Mouse (Mus musculus) CH12.LX (cell line): ENCODE results near the gene Entpd8. TPM values are rescaled to one million over a fixed set of nuclear protein-coding genes. Genes with fewer than 3 reads are reported as not detected.

Experiments used
- DNase-seq: peaks from one replicate; pipeline ENCODE4 v3.0.0-alpha.2; 2013; ENCODE audit errors: extremely low read depth
- H3K27ac ChIP-seq: 2 replicates; pipeline ENCODE4 v1.5.1; 2012; ENCODE audit warnings: low read depth, mild to moderate bottlenecking, control low read depth, moderate library complexity; ENCODE audit not compliant: insufficient read depth
- H3K27me3 ChIP-seq: replicated peaks from 2 replicates; pipeline ENCODE3; 2012; ENCODE audit warnings: inconsistent platforms
- H3K36me3 ChIP-seq, 2 experiments: replicated peaks in 1 of 2; 2 replicates each; pipeline versions ENCODE3 to v1.6.1; 2012; ENCODE audit warnings: inconsistent platforms in 1 of 2, low read length in 1 of 2, mild to moderate bottlenecking in 1 of 2, mixed read lengths in 1 of 2, moderate library complexity in 1 of 2; ENCODE audit not compliant: control insufficient read depth in 1 of 2, insufficient read depth in 1 of 2
- H3K4me1 ChIP-seq, 2 experiments: 2 replicates each; pipeline ENCODE4 v1.6.1; 2012; ENCODE audit warnings: inconsistent platforms in 1 of 2, moderate library complexity in 1 of 2; ENCODE audit not compliant: insufficient read depth in 2 of 2, control insufficient read depth in 1 of 2
- H3K4me2 ChIP-seq: 2 replicates; pipeline ENCODE4 v1.6.1; 2012; ENCODE audit warnings: low read depth, mild to moderate bottlenecking, control low read depth; ENCODE audit not compliant: poor library complexity, insufficient read depth, severe bottlenecking
- H3K4me3 ChIP-seq, 3 experiments: fragments of 150-350 bp in 1 of 3; sonication (generic) in 1 of 3; replicated peaks in 1 of 3; 2 replicates each; pipeline versions ENCODE3 to v1.5.1; 2011 to 2012; ENCODE audit warnings: low read depth in 2 of 3, low read length in 2 of 3, mild to moderate bottlenecking in 2 of 3, moderate library complexity in 2 of 3, control low read depth in 1 of 3, improper control_type of control experiment in 1 of 3, inconsistent platforms in 1 of 3, mixed read lengths in 1 of 3; ENCODE audit not compliant: poor library complexity in 1 of 3
- H3K79me2 ChIP-seq: replicated peaks from 2 replicates; pipeline ENCODE4 v1.6.1; 2012; ENCODE audit warnings: mild to moderate bottlenecking, moderate library complexity; ENCODE audit not compliant: control insufficient read depth, poor library complexity, insufficient read depth, severe bottlenecking; ENCODE audit errors: extremely low read depth
- H3K9ac ChIP-seq: 2 replicates; pipeline ENCODE4 v1.6.1; 2012; ENCODE audit warnings: low read depth, mild to moderate bottlenecking, control low read depth, moderate library complexity; ENCODE audit not compliant: insufficient read depth
- H3K9me3 ChIP-seq: replicated peaks from 2 replicates; pipeline ENCODE3; 2012; ENCODE audit warnings: low read length, inconsistent platforms, mixed read lengths
- CHD2 ChIP-seq: IDR thresholded peaks from 2 replicates; pipeline ENCODE4 v1.6.1; 2011; ENCODE audit warnings: low read length, improper control_type of control experiment
- CTCF ChIP-seq, 2 experiments: IDR thresholded peaks in 1 of 2; conservative IDR thresholded peaks in 1 of 2; 2 replicates each; pipeline ENCODE4 v1.5.1; 2011 to 2012; ENCODE audit warnings: low read depth in 2 of 2, low read length in 2 of 2, improper control_type of control experiment in 1 of 2, inconsistent platforms in 1 of 2, mild to moderate bottlenecking in 1 of 2, moderate library complexity in 1 of 2
- ELF1 ChIP-seq: IDR thresholded peaks from 2 replicates; pipeline ENCODE4 v1.6.1; 2014; ENCODE audit warnings: low read depth, mild to moderate bottlenecking, inconsistent platforms, low read length, improper control_type of control experiment
- EP300 ChIP-seq: IDR thresholded peaks from 2 replicates; pipeline ENCODE4 v1.6.1; 2011; ENCODE audit warnings: low read length, improper control_type of control experiment
- ETS1 ChIP-seq: conservative IDR thresholded peaks from 2 replicates; pipeline ENCODE4 v1.6.1; 2012; ENCODE audit warnings: low read depth, mild to moderate bottlenecking, inconsistent platforms, low read length, improper control_type of control experiment, moderate library complexity
- HCFC1 ChIP-seq: IDR thresholded peaks from 2 replicates; pipeline ENCODE4 v1.6.1; 2012; ENCODE audit warnings: low read depth, mild to moderate bottlenecking, inconsistent platforms, low read length, improper control_type of control experiment
- IRF4 ChIP-seq: IDR thresholded peaks from 2 replicates; pipeline ENCODE4 v1.6.1; 2014; ENCODE audit warnings: low read depth, mild to moderate bottlenecking, inconsistent platforms, low read length, improper control_type of control experiment
- JUND ChIP-seq: conservative IDR thresholded peaks from 2 replicates; pipeline ENCODE4 v1.6.1; 2011; ENCODE audit warnings: low read depth, low read length, improper control_type of control experiment
- KAT2A ChIP-seq: IDR thresholded peaks from 2 replicates; pipeline ENCODE4 v1.6.1; 2012; ENCODE audit warnings: low read length, improper control_type of control experiment, inconsistent platforms; ENCODE audit not compliant: insufficient replicate concordance
- MEF2A ChIP-seq: IDR thresholded peaks from 2 replicates; pipeline ENCODE4 v1.6.1; 2014; ENCODE audit warnings: low read depth, mild to moderate bottlenecking, inconsistent platforms, low read length, improper control_type of control experiment, borderline replicate concordance
- NELFE ChIP-seq: IDR thresholded peaks from 2 replicates; pipeline ENCODE4 v1.6.1; 2011; ENCODE audit warnings: low read depth, low read length, improper control_type of control experiment
- NRF1 ChIP-seq: IDR thresholded peaks from 2 replicates; pipeline ENCODE4 v1.6.1; 2014; ENCODE audit warnings: low read depth, mild to moderate bottlenecking, inconsistent platforms, low read length, improper control_type of control experiment, moderate library complexity
- PAX5 ChIP-seq: IDR thresholded peaks from 2 replicates; pipeline ENCODE4 v1.6.1; 2012; ENCODE audit warnings: low read length, inconsistent platforms, mixed read lengths
- POLR2A ChIP-seq: IDR thresholded peaks from 2 replicates; pipeline ENCODE4 v1.6.1; 2011; ENCODE audit warnings: low read depth, mild to moderate bottlenecking, improper control_type of control experiment, low read length
- POLR2AphosphoS2 ChIP-seq: IDR thresholded peaks from 2 replicates; pipeline ENCODE4 v1.6.1; 2011; ENCODE audit warnings: low read depth, low read length, improper control_type of control experiment
- RAD21 ChIP-seq: IDR thresholded peaks from 2 replicates; pipeline ENCODE4 v1.6.1; 2011; ENCODE audit warnings: low read depth, mild to moderate bottlenecking, low read length, improper control_type of control experiment, moderate library complexity
- RCOR1 ChIP-seq: conservative IDR thresholded peaks from 2 replicates; pipeline ENCODE4 v1.6.1; 2012; ENCODE audit warnings: low read depth, mild to moderate bottlenecking, inconsistent platforms, low read length, improper control_type of control experiment
- SIN3A ChIP-seq: IDR thresholded peaks from 2 replicates; pipeline ENCODE4 v1.6.1; 2012; ENCODE audit warnings: low read length, improper control_type of control experiment, inconsistent platforms
- TBP ChIP-seq: conservative IDR thresholded peaks from 2 replicates; pipeline ENCODE4 v1.6.1; 2011; ENCODE audit warnings: low read depth, low read length, improper control_type of control experiment
- TCF12 ChIP-seq: IDR thresholded peaks from 2 replicates; pipeline ENCODE4 v1.6.1; 2014; ENCODE audit warnings: low read depth, mild to moderate bottlenecking, inconsistent platforms, low read length, improper control_type of control experiment
- UBTF ChIP-seq: IDR thresholded peaks from 2 replicates; pipeline ENCODE4 v1.6.1; 2012; ENCODE audit warnings: low read depth, mild to moderate bottlenecking, inconsistent platforms, low read length, improper control_type of control experiment, moderate library complexity
- USF2 ChIP-seq: conservative IDR thresholded peaks from 2 replicates; pipeline ENCODE4 v1.6.1; 2011; ENCODE audit warnings: low read depth, low read length, improper control_type of control experiment
- ZMIZ1 ChIP-seq: IDR thresholded peaks from 2 replicates; pipeline ENCODE4 v1.6.1; 2012; ENCODE audit warnings: low read depth, mild to moderate bottlenecking, inconsistent platforms, low read length, improper control_type of control experiment
- ZNF384 ChIP-seq: IDR thresholded peaks from 2 replicates; pipeline ENCODE4 v1.6.1; 2012; ENCODE audit warnings: low read depth, low read length, improper control_type of control experiment, inconsistent platforms
- dilution Hi-C: fragments of 300-500 bp; cut with MboI; formaldehyde crosslinking; loops from 2 replicates; pipeline ENCODE4 v1.14.3; 2020; ENCODE audit warnings: low sequenced_read_pairs; ENCODE audit not compliant: extremely low pct_unique_long_range_greater_than_20kb, extremely low pct_ligation_motif_present
- in situ Hi-C: fragments of 300-500 bp; cut with MboI; formaldehyde crosslinking; loops from 3 replicates; pipeline ENCODE4 v1.14.3; 2019; ENCODE audit warnings: low sequenced_read_pairs, low pct_ligation_motif_present, low pct_unique_long_range_greater_than_20kb, mixed read lengths
- polyA plus RNA-seq: library from polyadenylated mRNA; unstranded; fragments of >175 nt; gene quantifications from 2 replicates; pipeline ENCODE4 v1.2.1, GENCODE M21; 2012; ENCODE audit warnings: low read depth; ENCODE audit not compliant: insufficient read length
- total RNA-seq, 2 experiments: library from RNA; depleted of rRNA; stranded (reverse); fragments of 300-350 nt in 1 of 2; fragments of >200 nt in 1 of 2; gene quantifications; 2 replicates each; pipeline ENCODE4 v1.2.3; 2012 to 2014

Entpd8 gene
- total and polyA plus RNA-seq, 3 experiments: not detected

- Histone ChIP-seq H3K4me3 (no peak overlapping the region), H3K79me2 (no peaks in the 10 kb centered on the region), H3K9ac (no peak overlapping the region), H3K4me1 (peaks cover 21 to 31% of the 10 kb centered on the region in 2 experiments), H3K27me3 (no peaks in the 10 kb centered on the region), H3K27ac (no peak overlapping the region), H3K36me3 (peaks cover 0 to 1% of the 10 kb centered on the region in 2 experiments), H3K4me2 (no peak overlapping the region), H3K9me3 (no peaks in the 10 kb centered on the region)
- DNase-seq: no peak
- TF ChIP-seq TBP (no peak), UBTF (no peak), KAT2A (no peak), ETS1 (no peak), MEF2A (no peak), IRF4 (no peak), RCOR1 (no peak), POLR2AphosphoS2 (no peak), PAX5 (no peak), POLR2A (no peak), EP300 (no peak), NRF1 (no peak), NELFE (no peak), ZNF384 (no peak), JUND (no peak), SIN3A (no peak)
- dilution Hi-C loops: no loop called here
- in situ Hi-C loops: no loop called here
These were observed 31.2 kb downstream of the Entpd8 start for GRCm38 (mm10) chr2:25111184-25111791.

GRCm38 (mm10) chr2:25114308-25114707 lies 34.2 kb downstream of the Entpd8 start:
- H3K36me3 ChIP-seq: peaks cover 0 to 1% of the 10 kb centered on the region in 2 experiments
- no peak overlapping the region for H3K27ac ChIP-seq
- H3K9ac ChIP-seq: no peak overlapping the region
- dilution Hi-C loops (no loop called here), in situ Hi-C loops (no loop called here)
- H3K79me2 ChIP-seq: no peaks in the 10 kb centered on the region
- no peak overlapping the region for H3K4me3 ChIP-seq
- no peaks in the 10 kb centered on the region for H3K9me3 ChIP-seq
- TF ChIP-seq ELF1 (no peak), RAD21 (peak; percentile 24), ZMIZ1 (no peak), CTCF (conservative IDR thresholded peaks at IDR 0.05 in 1 of 2, IDR thresholded peaks at IDR 0.05 in 1 of 2; ENCODE audit: low read depth in 2 of 2, low read length in 2 of 2) (peak in 1 of 2 experiments; percentile 37; a peak in 2 of 4 replicates), ETS1 (no peak), HCFC1 (no peak), USF2 (no peak), CHD2 (no peak), TCF12 (no peak), MEF2A (no peak)
- TF ChIP-seq, all 38 proteins: peak for 2
- H3K27me3 ChIP-seq: no peaks in the 10 kb centered on the region
- H3K4me1 ChIP-seq: peaks cover 18 to 32% of the 10 kb centered on the region in 2 experiments
- no peak for DNase-seq
- no peak overlapping the region for H3K4me2 ChIP-seq
